Mouse (Mus musculus) olfactory bulb, adult 2 months (tissue): Measurements from ENCODE around the gene Rap1gds1. TPM values are rescaled to one million over a fixed set of nuclear protein-coding genes. Genes with fewer than 3 reads are reported as not detected.

ENCODE experiments used
- H3K27ac ChIP-seq: fragments of 200-500 bp; 2 replicates; pipeline ENCODE4 v1.5.1; 2012; ENCODE audit warnings: low read depth, low read length; ENCODE audit not compliant: insufficient read depth
- H3K4me1 ChIP-seq: fragments of 200-500 bp; 2 replicates; pipeline ENCODE4 v1.6.1; 2012; ENCODE audit warnings: low read length; ENCODE audit not compliant: control insufficient read depth, insufficient read depth
- H3K4me3 ChIP-seq: fragments of 200-500 bp; 2 replicates; pipeline ENCODE4 v1.5.1; 2012; ENCODE audit warnings: mild to moderate bottlenecking, low read depth, low read length, moderate library complexity; ENCODE audit not compliant: insufficient read depth
- CTCF ChIP-seq: fragments of 200-500 bp; IDR thresholded peaks from 2 replicates; pipeline ENCODE4 v1.5.1; 2012; ENCODE audit warnings: low read depth, mild to moderate bottlenecking, low read length, moderate library complexity; ENCODE audit not compliant: insufficient read depth
- POLR2A ChIP-seq: fragments of 200-500 bp; IDR thresholded peaks from 2 replicates; pipeline ENCODE4 v1.6.1; 2012; ENCODE audit warnings: mild to moderate bottlenecking, low read depth, low read length, moderate library complexity; ENCODE audit not compliant: insufficient read depth
- WGBS: fragments of 180-500 bp; shearing (Covaris S2); methylation state at CpG from one replicate; pipeline ENCODE4 v1.1.7; 2018; 5-methylcytosine and 5-hydroxymethylcytosine counted together
- polyA plus RNA-seq: library from polyadenylated mRNA; stranded (reverse); fragments of >200 nt; gene quantifications from 2 replicates; pipeline ENCODE4 v1.2.4, GENCODE M21; 2012; ENCODE audit warnings: low replicate concordance; ENCODE audit not compliant: missing spikeins, insufficient read depth, insufficient read length

The Rap1gds1 gene
- polyA plus RNA-seq, 1 experiment: 126 TPM

DNA sequence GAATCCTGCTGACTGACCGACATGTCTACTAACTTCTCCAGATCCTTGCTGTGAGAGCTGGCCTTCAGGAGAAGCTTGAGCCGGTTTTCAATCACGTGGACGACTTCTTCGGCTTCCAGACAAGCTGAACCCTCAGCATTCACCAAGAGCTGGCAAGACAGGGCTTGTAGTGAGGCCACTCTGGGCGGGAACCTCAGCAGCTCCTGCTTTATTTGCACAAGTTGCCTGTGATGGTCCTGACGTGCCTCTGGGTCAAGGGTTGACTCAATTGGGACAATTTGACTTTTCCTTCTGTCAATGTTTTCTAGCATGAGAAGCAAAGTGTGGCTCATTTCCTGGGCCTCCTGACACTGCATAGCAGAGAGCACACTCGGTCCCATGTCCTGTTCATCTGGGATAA lies 138.2 kb downstream of the Rap1gds1 start:
- H3K27ac ChIP-seq: no peak overlapping the region
- no peaks in the 10 kb centered on the region for H3K4me1 ChIP-seq
- WGBS: 95% methylated on average over 8 of the region's 8 CpGs
- no peak for TF ChIP-seq POLR2A
- TF ChIP-seq CTCF: no peak
- no peak overlapping the region for H3K4me3 ChIP-seq

DNA sequence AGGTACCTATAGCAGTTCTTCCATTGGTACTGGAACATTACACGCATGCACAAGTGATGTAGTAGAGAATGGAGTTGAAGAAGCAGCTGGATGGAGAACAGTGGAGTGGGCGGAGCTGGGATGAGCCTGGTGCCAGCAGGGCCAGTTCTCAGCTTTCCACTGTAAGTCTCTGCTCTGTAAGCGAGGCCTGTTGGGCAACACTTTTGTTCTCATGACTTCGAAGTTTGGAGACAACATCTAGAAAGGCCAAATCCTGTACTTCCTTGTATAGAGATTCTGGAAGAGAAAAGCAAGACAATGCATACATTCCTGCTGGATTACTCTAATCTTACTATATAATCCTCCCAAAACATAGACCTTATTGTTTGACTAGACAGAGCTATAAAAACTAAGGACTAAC lies 147.6 kb downstream of the Rap1gds1 start:
- TF ChIP-seq POLR2A: no peak
- no peak for TF ChIP-seq CTCF
- Histone ChIP-seq H3K27ac (no peak overlapping the region), H3K4me1 (no peaks in the 10 kb centered on the region), H3K4me3 (no peak overlapping the region)
- 81% methylated on average over 4 of the region's 4 CpGs for WGBS

DNA sequence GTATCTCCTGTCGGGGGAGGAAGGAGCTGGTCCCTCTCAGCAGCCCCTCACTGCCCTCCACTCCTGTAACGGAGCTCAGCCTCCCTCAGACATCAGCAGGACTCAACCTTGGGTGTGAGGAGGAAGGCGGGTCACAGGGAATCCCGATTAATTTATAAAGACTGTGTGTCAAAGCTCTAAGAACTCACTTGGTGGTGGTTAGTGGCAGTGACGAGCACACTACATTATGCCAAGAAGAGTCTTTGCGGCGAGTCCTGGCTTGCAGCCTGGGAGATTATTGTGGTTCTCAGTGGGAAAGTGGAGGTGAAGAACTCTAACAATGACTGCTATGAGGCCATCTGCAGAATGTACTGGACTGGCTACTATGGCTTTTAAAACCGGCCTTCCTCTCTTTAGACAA lies 148.8 kb downstream of the Rap1gds1 start:
- no peak for TF ChIP-seq POLR2A
- no peak for TF ChIP-seq CTCF
- no peak overlapping the region for H3K4me3 ChIP-seq
- 60% methylated on average over 8 of the region's 8 CpGs for WGBS
- no peak overlapping the region for H3K27ac ChIP-seq
- no peaks in the 10 kb centered on the region for H3K4me1 ChIP-seq

DNA sequence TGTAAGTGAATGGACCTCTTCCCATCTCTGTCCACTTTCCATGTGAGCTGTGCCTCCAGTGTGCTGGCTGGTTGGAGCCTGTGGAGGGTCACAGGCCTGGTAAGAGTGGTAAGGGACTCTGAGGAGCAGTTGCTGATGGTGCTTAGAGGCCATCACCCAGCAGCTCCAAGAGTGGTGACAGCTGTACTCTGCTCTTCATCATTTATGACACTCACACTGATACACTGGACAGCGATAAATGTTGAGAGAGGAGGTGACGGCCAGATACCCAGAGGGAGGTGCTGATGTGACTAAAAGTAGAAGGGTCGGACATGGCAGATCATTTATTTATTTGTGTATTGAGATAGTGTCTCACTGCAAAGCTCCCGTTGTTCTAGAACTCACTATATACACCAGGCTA lies 156.8 kb downstream of the Rap1gds1 start:
- H3K4me1 ChIP-seq: peaks cover 7% of the 10 kb centered on the region
- TF ChIP-seq CTCF: no peak
- no peak for TF ChIP-seq POLR2A
- 95% methylated on average over 4 of the region's 4 CpGs for WGBS
- H3K27ac ChIP-seq: no peak overlapping the region
- no peak overlapping the region for H3K4me3 ChIP-seq

DNA sequence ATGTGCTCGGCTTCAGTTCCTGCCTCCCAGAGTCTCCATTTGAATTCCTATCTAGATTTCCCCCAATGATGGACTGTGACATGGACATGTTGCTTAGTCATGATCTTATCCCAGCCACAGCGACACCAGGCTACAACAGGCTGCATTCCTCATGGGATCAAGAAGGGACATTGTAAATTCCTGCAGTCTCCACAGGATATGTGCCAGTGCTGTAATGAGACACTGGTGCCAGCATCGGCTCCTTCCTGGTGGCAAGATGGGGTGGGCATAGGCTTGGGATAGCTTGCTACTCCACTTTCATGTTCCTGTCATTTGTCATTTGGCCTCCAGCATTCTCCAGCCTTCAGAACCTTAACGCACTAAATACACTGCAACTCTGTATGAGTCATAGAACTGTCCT lies 158.0 kb downstream of the Rap1gds1 start:
- H3K4me3 ChIP-seq: no peak overlapping the region
- 66% methylated on average over 4 of the region's 4 CpGs for WGBS
- TF ChIP-seq POLR2A: no peak
- no peak for TF ChIP-seq CTCF
- H3K4me1 ChIP-seq: peaks cover 7% of the 10 kb centered on the region
- no peak overlapping the region for H3K27ac ChIP-seq

DNA sequence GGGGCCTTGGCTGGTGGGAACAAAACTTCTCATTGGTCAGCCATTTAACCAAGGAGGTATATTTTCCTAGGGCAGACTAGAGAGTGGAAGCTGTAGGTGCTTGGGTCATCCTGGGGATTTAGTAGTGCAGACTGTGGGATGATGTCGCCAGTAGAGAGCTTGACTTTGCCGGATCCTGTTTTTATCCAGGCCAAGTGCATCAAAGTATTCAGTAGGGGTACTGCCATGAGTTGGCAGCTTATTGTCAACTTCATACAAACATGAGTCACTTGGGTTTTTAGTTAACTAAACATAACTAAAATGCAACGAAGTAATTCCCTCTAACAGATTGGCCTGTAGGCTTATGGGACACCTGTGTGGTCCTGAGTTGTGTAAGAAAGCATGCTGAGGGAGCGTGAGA lies 158.4 kb downstream of the Rap1gds1 start:
- 90% methylated on average over 4 of the region's 4 CpGs for WGBS
- Histone ChIP-seq H3K4me3 (no peak overlapping the region), H3K4me1 (peaks cover 7% of the 10 kb centered on the region), H3K27ac (0 out of 2 replicates have a peak overlapping the region, but pooled peaks have one; percentile 5)
- no peak for TF ChIP-seq CTCF

DNA sequence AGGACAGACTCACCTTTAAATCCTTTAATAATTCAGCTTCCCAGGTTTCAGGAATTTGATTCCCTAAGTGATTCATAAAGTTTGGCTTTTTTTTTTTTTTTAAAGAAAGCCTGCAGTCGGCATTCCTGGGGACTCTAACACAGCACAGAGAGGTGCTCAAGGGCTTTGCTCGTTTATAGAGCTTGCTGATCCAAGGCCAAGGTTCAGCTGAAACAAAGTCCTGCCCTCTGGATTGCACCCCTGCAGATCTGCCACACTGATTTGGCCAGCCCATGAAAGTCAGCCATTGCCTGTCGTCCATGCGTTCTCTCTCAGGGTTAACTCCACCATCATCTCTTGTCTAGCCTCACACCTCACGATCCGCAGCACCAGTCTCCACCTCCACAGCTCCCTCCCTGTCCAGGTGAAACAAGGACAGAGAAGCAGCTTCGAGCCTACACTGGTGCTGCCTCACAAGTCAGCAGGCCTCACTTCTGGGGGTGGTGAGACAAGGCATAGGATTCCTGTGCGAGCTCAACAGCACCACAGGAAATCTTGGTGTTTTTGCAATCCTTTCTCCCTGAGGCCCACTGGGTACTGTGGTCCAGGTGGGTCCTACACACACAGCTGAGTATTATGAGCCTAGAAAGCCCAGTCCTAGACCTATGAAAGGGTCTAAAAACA lies 160.2 kb downstream of the Rap1gds1 start:
- WGBS: 47% methylated on average over 8 of the region's 8 CpGs
- no peak for TF ChIP-seq CTCF
- TF ChIP-seq POLR2A: no peak
- Histone ChIP-seq H3K4me1 (peaks cover 7% of the 10 kb centered on the region), H3K27ac (peak overlapping the region; percentile 91), H3K4me3 (no peak overlapping the region)

DNA sequence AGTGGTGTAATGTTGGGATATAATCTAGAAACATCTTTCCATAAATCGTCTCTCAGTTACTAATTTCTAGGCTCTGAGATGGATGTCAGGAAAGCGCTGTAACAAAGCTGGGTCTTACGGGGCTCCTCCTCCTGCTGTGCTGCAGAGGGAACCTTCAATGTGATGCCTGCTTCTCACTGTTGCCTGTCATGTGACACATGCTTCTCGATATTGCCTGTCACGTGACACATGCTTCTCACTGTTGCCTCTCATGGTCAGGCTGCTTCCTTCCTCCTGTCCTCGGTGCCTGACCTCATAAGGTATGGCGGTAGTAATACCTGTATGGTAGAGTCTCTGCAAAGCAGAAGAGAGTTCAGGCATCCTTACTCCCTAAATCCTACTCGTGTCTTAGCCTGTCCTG lies 162.5 kb downstream of the Rap1gds1 start:
- H3K4me3 ChIP-seq: no peak overlapping the region
- TF ChIP-seq CTCF (no peak), POLR2A (no peak)
- 89% methylated on average over 8 of the region's 8 CpGs for WGBS

DNA sequence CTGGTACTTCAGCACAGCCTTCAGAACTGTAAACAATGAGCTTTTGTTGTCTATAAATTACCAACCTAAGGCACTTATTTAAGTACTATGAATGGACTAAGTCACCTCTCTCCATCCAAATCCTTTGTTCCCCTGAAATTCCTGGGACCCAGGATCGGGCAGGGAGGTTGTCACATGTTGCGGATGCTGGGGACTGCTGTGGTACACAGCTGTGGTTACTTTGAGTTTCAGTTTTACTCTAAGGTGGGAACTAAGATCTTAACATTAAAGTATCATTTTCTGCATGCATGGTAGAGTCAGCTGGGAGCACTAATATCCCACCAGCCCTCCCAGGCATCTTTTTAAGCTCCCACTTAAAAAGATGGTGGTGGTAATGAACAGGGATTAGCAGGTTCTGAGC lies 165.7 kb downstream of the Rap1gds1 start:
- Histone ChIP-seq H3K27ac (no peak overlapping the region), H3K4me3 (no peak overlapping the region), H3K4me1 (peaks cover 4% of the 10 kb centered on the region)
- no peak for TF ChIP-seq POLR2A
- no peak for TF ChIP-seq CTCF
- 78% methylated on average over 2 of the region's 2 CpGs for WGBS

More for the DNA sequence above, 162.5 kb downstream of the Rap1gds1 start:
- Histone ChIP-seq H3K4me1 (peaks cover 7% of the 10 kb centered on the region), H3K27ac (no peak overlapping the region)

DNA sequence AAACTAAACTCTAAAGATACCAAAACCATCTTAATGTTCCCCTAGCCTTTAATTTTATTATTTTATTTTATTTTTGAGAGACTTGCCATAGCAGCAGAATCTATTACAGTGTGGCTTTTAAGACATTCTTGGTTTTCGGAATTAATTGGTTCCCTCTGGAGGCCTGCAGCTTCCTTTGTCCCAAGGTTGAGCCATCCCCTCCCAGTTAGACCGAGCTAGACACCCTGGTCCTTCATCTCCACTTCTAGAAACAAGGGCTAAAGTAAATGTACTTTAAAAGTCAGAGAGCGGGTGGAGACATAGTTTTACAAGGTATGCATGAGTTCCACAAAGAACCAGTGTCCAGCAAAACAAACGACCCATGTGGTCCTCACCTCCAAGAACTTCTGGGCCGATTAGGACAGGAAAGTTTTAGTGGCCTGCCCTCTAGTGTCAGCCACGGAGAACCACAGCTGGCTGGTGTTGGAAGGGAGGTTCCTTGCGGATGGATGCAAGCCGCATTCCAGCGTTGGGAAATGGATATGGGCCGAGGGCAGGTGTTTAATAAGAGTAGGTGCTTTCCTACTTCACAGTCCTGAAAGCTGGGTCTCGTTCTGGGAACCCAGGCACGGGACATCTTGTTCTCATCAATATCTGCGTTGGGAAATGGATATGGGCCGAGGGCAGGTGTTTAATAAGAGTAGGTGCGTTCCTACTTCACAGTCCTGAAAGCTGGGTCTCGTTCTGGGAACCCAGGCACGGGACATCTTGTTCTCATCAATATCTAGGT lies 168.7 kb downstream of the Rap1gds1 start:
- no peak for TF ChIP-seq POLR2A
- TF ChIP-seq CTCF: peak; percentile 77
- 28% methylated on average over 17 of the region's 17 CpGs for WGBS
- H3K27ac ChIP-seq: no peak overlapping the region
- H3K4me3 ChIP-seq: no peak overlapping the region
- peaks cover 4% of the 10 kb centered on the region for H3K4me1 ChIP-seq
